Mouse (Mus musculus) central nervous system, embryonic 14 days (tissue): ENCODE results near the gene Nnmt. TPM values are rescaled to one million over a fixed set of nuclear protein-coding genes. Genes with fewer than 3 reads are reported as not detected.

Experiments used
- polyA plus RNA-seq: library from polyadenylated mRNA; depleted of rRNA; stranded (reverse); fragments of >200 nt; gene quantifications from 2 replicates; pipeline ENCODE4 v1.2.3, GENCODE M21; 2012; rRNA removed

Nnmt gene
- 0.41 and 0.69 TPM in 2 replicates for polyA plus RNA-seq

GRCm38 (mm10) chr9:48604939-48605598 lies at the start of gene Nnmt:
Gene Nnmt, minus strand, starts transcription at chr9:48605153.

Other genes with a start within 250 kb of the Nnmt start
- gene Rexo2, start 124.5 kb downstream of the Nnmt start, polyA plus RNA-seq = 98.7 and 108 TPM in 2 replicates
- 43.3 and 45.5 TPM in 2 replicates for gene Rbm7, start 109.9 kb downstream of the Nnmt start, polyA plus RNA-seq
- gene Gm5617, start 109.7 kb downstream of the Nnmt start, polyA plus RNA-seq = 21.4 and 21.6 TPM in 2 replicates
- 3.2 and 3.5 TPM in 2 replicates for gene Zbtb16, start 231.1 kb upstream of the Nnmt start, polyA plus RNA-seq